Mouse (Mus musculus) liver, adult (tissue): ENCODE measurements around the gene Olfr721-ps1.

ENCODE experiments used
- GATA4 ChIP-seq: IDR thresholded peaks from 2 replicates; pipeline ENCODE4 v1.6.1; 2014; ENCODE audit warnings: mild to moderate bottlenecking, low read length; ENCODE audit not compliant: insufficient replicate concordance

Olfr721-ps1 gene

GRCm38 (mm10) chr14:14400998-14401397 lies at the start of gene Olfr721-ps1:
TSS of gene Olfr721-ps1 (plus strand) at chr14:14401298.
- no peak for TF ChIP-seq GATA4

GRCm38 (mm10) chr14:14351721-14352590 lies 49.1 kb upstream of the Olfr721-ps1 start:
- TF ChIP-seq GATA4 = no peak

GRCm38 (mm10) chr14:14352606-14353005 lies 48.5 kb upstream of the Olfr721-ps1 start:
- no peak for TF ChIP-seq GATA4

- no peak for TF ChIP-seq GATA4
These were observed 47.9 kb upstream of the Olfr721-ps1 start for GRCm38 (mm10) chr14:14353081-14353732.

- TF ChIP-seq GATA4 = no peak
These were observed 47.2 kb upstream of the Olfr721-ps1 start for GRCm38 (mm10) chr14:14353740-14354510.

- no peak for TF ChIP-seq GATA4
These were observed 46.4 kb upstream of the Olfr721-ps1 start for GRCm38 (mm10) chr14:14354511-14355359.

GRCm38 (mm10) chr14:14355360-14355646 lies 45.8 kb upstream of the Olfr721-ps1 start:
- no peak for TF ChIP-seq GATA4

GRCm38 (mm10) chr14:14395535-14395934 lies 5.6 kb upstream of the Olfr721-ps1 start:
- TF ChIP-seq GATA4 = no peak

- no peak for TF ChIP-seq GATA4
These were observed 35.1 kb downstream of the Olfr721-ps1 start for GRCm38 (mm10) chr14:14436078-14436658.
